Mouse (Mus musculus): Measurements from ENCODE around the gene Exoc6.
A peak's percentile ranks its signal among the peaks of the same experiment; 100 is the strongest.

The Exoc6 gene

GRCm38 (mm10) chr19:37689478-37689877 lies 139.3 kb downstream of the Exoc6 start:
- no peak for DNase-seq (ENCODE audit: low spot score in 2 of 2)

- DNase-seq (ENCODE audit: low spot score in 2 of 2): no peak
These were observed 140.5 kb downstream of the Exoc6 start for GRCm38 (mm10) chr19:37690716-37691115.

GRCm38 (mm10) chr19:37692879-37693278 lies 142.7 kb downstream of the Exoc6 start:
- no peak for DNase-seq (ENCODE audit: low spot score in 2 of 2)

- no peak for DNase-seq (ENCODE audit: low spot score in 2 of 2)
These were observed 144.9 kb downstream of the Exoc6 start for GRCm38 (mm10) chr19:37695146-37695545.

GRCm38 (mm10) chr19:37695762-37696602 lies 145.8 kb downstream of the Exoc6 start:
- DNase-seq (ENCODE audit: low spot score in 2 of 2): no peak

GRCm38 (mm10) chr19:37696603-37697334 lies 146.6 kb downstream of the Exoc6 start:
- no peak for DNase-seq (ENCODE audit: low spot score in 2 of 2)

- no peak for DNase-seq (ENCODE audit: low spot score in 2 of 2)
These were observed 147.1 kb downstream of the Exoc6 start for GRCm38 (mm10) chr19:37697335-37697636.

GRCm38 (mm10) chr19:37697651-37698272 lies 147.5 kb downstream of the Exoc6 start, which contains the start of gene Cyp26a1:
Gene Cyp26a1 (plus strand): TSS chr19:37697798.
- DNase-seq (ENCODE audit: low spot score in 2 of 2): no peak

- DNase-seq (ENCODE audit: low spot score in 2 of 2): no peak
These were observed 148.3 kb downstream of the Exoc6 start for GRCm38 (mm10) chr19:37698273-37699160.

GRCm38 (mm10) chr19:37699711-37700110 lies 149.5 kb downstream of the Exoc6 start:
- DNase-seq (ENCODE audit: low spot score in 2 of 2): no peak

- no peak for DNase-seq (ENCODE audit: low spot score in 2 of 2)
These were observed 152.3 kb downstream of the Exoc6 start for GRCm38 (mm10) chr19:37702377-37703076.

- peak; percentile 25 to 31 for DNase-seq (ENCODE audit: low spot score in 2 of 2)
These were observed 153.8 kb downstream of the Exoc6 start for GRCm38 (mm10) chr19:37703902-37704509.

- no peak for DNase-seq (ENCODE audit: low spot score in 2 of 2)
These were observed 155.5 kb downstream of the Exoc6 start for GRCm38 (mm10) chr19:37705722-37706121.

GRCm38 (mm10) chr19:37714681-37715080 lies 164.5 kb downstream of the Exoc6 start:
- no peak for DNase-seq (ENCODE audit: low spot score in 2 of 2)

GRCm38 (mm10) chr19:37715980-37716379 lies 165.8 kb downstream of the Exoc6 start:
- DNase-seq (ENCODE audit: low spot score in 2 of 2): no peak

GRCm38 (mm10) chr19:37716524-37717175 lies 166.4 kb downstream of the Exoc6 start:
- no peak for DNase-seq (ENCODE audit: low spot score in 2 of 2)

- DNase-seq (ENCODE audit: low spot score in 2 of 2): no peak
These were observed 168.9 kb downstream of the Exoc6 start for GRCm38 (mm10) chr19:37719166-37719565.

- no peak for DNase-seq (ENCODE audit: low spot score in 2 of 2)
These were observed 174.4 kb downstream of the Exoc6 start for GRCm38 (mm10) chr19:37724591-37724990.

GRCm38 (mm10) chr19:37726585-37726984 lies 176.4 kb downstream of the Exoc6 start:
- no peak for DNase-seq (ENCODE audit: low spot score in 2 of 2)

GRCm38 (mm10) chr19:37727366-37727765 lies 177.1 kb downstream of the Exoc6 start:
- DNase-seq (ENCODE audit: low spot score in 2 of 2): no peak
